Mouse (Mus musculus) E14TG2a.4 (cell line): ENCODE measurements at regions not wholly inside any gene's neighbourhood (a gene's known extent, or its start where the extent isn't known, plus 50 kb on each side); places are given as distances from the start of the nearest gene placed in this dataset.

Experiments used
- CTCF ChIP-seq: conservative IDR thresholded peaks from 2 replicates; pipeline ENCODE4 v1.5.1; 2014; ENCODE audit warnings: low read length
- POU5F1 ChIP-seq: IDR thresholded peaks from 2 replicates; pipeline ENCODE4 v1.6.1; 2014; ENCODE audit warnings: low read length, borderline replicate concordance

DNA sequence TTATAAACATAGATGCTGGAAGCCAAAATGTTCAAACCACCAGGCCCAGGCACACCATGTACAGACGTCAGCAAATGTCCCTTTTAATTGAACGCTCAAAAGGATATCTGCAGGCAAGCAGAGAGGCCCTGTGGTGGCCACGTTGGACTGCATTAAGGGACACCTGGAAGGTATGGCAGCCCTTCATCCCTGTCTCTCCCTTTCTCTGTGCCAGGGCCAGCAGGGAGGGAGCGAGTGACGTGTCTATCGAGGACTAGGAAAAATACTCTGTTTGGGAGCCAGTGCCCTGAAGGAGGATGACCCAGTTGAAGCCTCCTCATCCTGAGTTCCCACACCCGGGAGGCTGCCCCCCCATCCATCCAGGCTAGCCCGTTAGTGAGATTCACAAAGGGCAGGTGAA lies 144.0 kb upstream of the Cmc1 start:
- TF ChIP-seq CTCF (no peak), POU5F1 (no peak)
